Mouse (Mus musculus) brain, embryonic 14.5 days (tissue): ENCODE data around the gene Mrpl52.

Experiments used
- CTCF ChIP-seq: fragments of 200-500 bp; IDR thresholded peaks from 2 replicates; pipeline ENCODE4 v1.5.1; 2012; ENCODE audit warnings: inconsistent platforms, mild to moderate bottlenecking, moderate library complexity, borderline replicate concordance; ENCODE audit not compliant: insufficient read depth, insufficient read length; ENCODE audit errors: extremely low read depth
- POLR2A ChIP-seq: fragments of 200-500 bp; IDR thresholded peaks from 2 replicates; pipeline ENCODE4 v1.6.1; 2012; ENCODE audit warnings: mild to moderate bottlenecking, inconsistent platforms, borderline replicate concordance; ENCODE audit not compliant: poor library complexity, insufficient read depth, insufficient read length, severe bottlenecking; ENCODE audit errors: extremely low read depth

GRCm38 (mm10) chr14:54424634-54425033, 2.1 kb upstream of the Mrpl52 start:
- TF ChIP-seq CTCF, result no peak
- no peak for TF ChIP-seq POLR2A
